Mouse (Mus musculus): ENCODE results near the gene Pitpna. TPM values are rescaled to one million over a fixed set of nuclear protein-coding genes. Genes with fewer than 3 reads are reported as not detected.

Gene Pitpna
- total and polyA plus RNA-seq, 3 experiments = 67.8 to 709 (median 194) TPM

DNA sequence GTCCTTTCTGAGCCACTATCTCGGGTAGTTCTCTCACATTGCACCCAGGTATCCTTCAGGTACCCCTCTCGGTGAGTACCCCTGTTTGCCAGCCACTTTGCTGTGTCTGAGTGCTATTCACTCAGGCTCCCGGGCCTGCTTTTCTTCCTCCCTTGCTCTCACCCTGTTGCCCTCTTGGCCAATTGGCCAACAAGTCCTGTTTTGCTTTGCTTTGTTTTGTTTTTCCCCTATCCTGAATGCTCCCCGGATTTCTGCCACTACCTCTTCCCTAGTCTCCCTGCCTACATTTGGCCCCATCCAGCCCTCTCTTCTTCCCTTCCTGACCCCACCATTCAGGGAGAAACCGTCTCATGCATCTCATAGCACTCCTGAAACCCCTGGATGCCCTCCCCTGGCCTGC, 1.9 kb upstream of the Pitpna start:
- H3K9me3 ChIP-seq (replicated peaks; ENCODE audit: insufficient read depth, low read length) = no peaks in the 10 kb centered on the region
- TF ChIP-seq CTCF (IDR thresholded peaks at IDR 0.05 in 2 of 3, conservative IDR thresholded peaks at IDR 0.05 in 1 of 3; ENCODE audit: control insufficient read depth in 1 of 3, insufficient read depth in 1 of 3, low read depth in 2 of 3, low read length in 3 of 3, poor library complexity in 1 of 3, severe bottlenecking in 1 of 3) (no peak), EP300 (IDR thresholded peaks at IDR 0.05; ENCODE audit: low read depth in 1 of 2, low read length in 2 of 2) (no peak), MYB (IDR thresholded peaks at IDR 0.05; ENCODE audit: low read depth, low read length) (no peak), ETS1 (IDR thresholded peaks at IDR 0.05; ENCODE audit: low read depth, low read length) (no peak), MAZ (IDR thresholded peaks at IDR 0.05; ENCODE audit: low read depth, low read length) (no peak), RCOR1 (IDR thresholded peaks at IDR 0.05; ENCODE audit: low read depth, low read length) (no peak)
- no peak overlapping the region for H3K27ac ChIP-seq (ENCODE audit: control insufficient read depth, low read depth, low read length)
- no peak for DNase-seq (ENCODE audit: low read depth, low spot score)
- peaks cover 25% of the 10 kb centered on the region for H3K79me2 ChIP-seq (ENCODE audit: control insufficient read depth, insufficient read depth, low read length, poor library complexity)
- peaks cover 0 to 12% of the 10 kb centered on the region in 2 experiments; a peak in 3 of 4 replicates for H3K4me1 ChIP-seq (ENCODE audit: control insufficient read depth in 1 of 2, insufficient read depth in 2 of 2, low read length in 2 of 2)
- no peak overlapping the region for H3K4me3 ChIP-seq (ENCODE audit: control insufficient read depth in 1 of 2, insufficient read depth in 1 of 2, low read depth in 2 of 2, low read length in 2 of 2)
- no peak overlapping the region for H3K9ac ChIP-seq (ENCODE audit: control insufficient read depth, low read depth, low read length, poor library complexity, severe bottlenecking)
- H3K36me3 ChIP-seq (ENCODE audit: control insufficient read depth in 1 of 2, insufficient read depth in 2 of 2, low read length in 2 of 2) = peaks cover 0 to 4% of the 10 kb centered on the region in 2 experiments; a peak in 2 of 4 replicates
- no peaks in the 10 kb centered on the region for H3K27me3 ChIP-seq (ENCODE audit: control insufficient read depth in 1 of 2, insufficient read depth in 2 of 2, low read length in 2 of 2)

DNA sequence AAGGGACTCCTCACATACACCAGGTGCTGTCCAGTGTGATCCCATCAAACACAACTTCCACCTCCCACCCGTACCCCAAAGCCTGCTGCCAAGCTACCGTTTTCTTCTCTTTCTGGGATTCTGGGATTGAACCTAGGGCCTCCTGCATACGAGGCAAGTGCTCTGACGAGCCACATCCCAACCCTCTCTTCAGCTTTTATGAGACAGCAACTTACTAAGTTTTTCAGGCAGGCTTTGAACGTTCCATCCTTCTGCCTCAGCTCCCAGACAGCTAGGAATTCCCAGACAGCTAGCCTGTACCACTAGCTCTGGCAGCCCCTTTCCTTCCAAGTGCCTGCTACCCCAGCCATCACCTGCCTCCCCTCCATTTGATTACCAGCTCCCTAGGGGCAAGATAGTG, 934 bp upstream of the Pitpna start:
- H3K4me3 ChIP-seq (ENCODE audit: control insufficient read depth in 1 of 2, insufficient read depth in 1 of 2, low read depth in 2 of 2, low read length in 2 of 2) = no peak overlapping the region
- no peak overlapping the region for H3K9ac ChIP-seq (ENCODE audit: control insufficient read depth, low read depth, low read length, poor library complexity, severe bottlenecking)
- no peak overlapping the region for H3K27ac ChIP-seq (ENCODE audit: control insufficient read depth, low read depth, low read length)
- TF ChIP-seq MAX (IDR thresholded peaks at IDR 0.05; ENCODE audit: low read length) (no peak), MAZ (IDR thresholded peaks at IDR 0.05; ENCODE audit: low read depth, low read length) (no peak), TBP (IDR thresholded peaks at IDR 0.05; ENCODE audit: low read depth, low read length) (no peak), MYC (IDR thresholded peaks at IDR 0.05; ENCODE audit: low read depth, low read length) (no peak), MEF2A (IDR thresholded peaks at IDR 0.05; ENCODE audit: extremely low read depth, insufficient replicate concordance, low read depth, low read length, poor library complexity, severe bottlenecking) (no peak), USF1 (IDR thresholded peaks at IDR 0.05; ENCODE audit: low read depth, low read length) (no peak), CHD1 (IDR thresholded peaks at IDR 0.05; ENCODE audit: low read depth, low read length) (no peak), POLR2A (IDR thresholded peaks at IDR 0.05; ENCODE audit: control insufficient read depth in 1 of 2, insufficient read depth in 1 of 2, low read depth in 1 of 2, low read length in 2 of 2, poor library complexity in 1 of 2) (no peak), EP300 (IDR thresholded peaks at IDR 0.05; ENCODE audit: low read depth in 1 of 2, low read length in 2 of 2) (no peak), TAL1 (IDR thresholded peaks at IDR 0.05; ENCODE audit: low read length) (no peak), MAFK (IDR thresholded peaks at IDR 0.05; ENCODE audit: borderline replicate concordance, low read depth, low read length) (no peak)
- H3K9me3 ChIP-seq (replicated peaks; ENCODE audit: insufficient read depth, low read length) = no peaks in the 10 kb centered on the region
- peaks cover 31% of the 10 kb centered on the region for H3K79me2 ChIP-seq (ENCODE audit: control insufficient read depth, insufficient read depth, low read length, poor library complexity)
- peaks cover 0 to 22% of the 10 kb centered on the region in 2 experiments; a peak in 3 of 4 replicates for H3K4me1 ChIP-seq (ENCODE audit: control insufficient read depth in 1 of 2, insufficient read depth in 2 of 2, low read length in 2 of 2)
- H3K36me3 ChIP-seq (ENCODE audit: control insufficient read depth in 1 of 2, insufficient read depth in 2 of 2, low read length in 2 of 2) = peaks cover 0 to 10% of the 10 kb centered on the region in 2 experiments; a peak in 2 of 4 replicates
- no peak for DNase-seq (ENCODE audit: low read depth, low spot score)
- no peaks in the 10 kb centered on the region for H3K27me3 ChIP-seq (ENCODE audit: control insufficient read depth in 1 of 2, insufficient read depth in 2 of 2, low read length in 2 of 2)

Measured in MEL (cell line).